Mouse (Mus musculus): ENCODE measurements at regions not wholly inside any gene's neighbourhood (a gene's known extent, or its start where the extent isn't known, plus 50 kb on each side); places are given as distances from the start of the nearest gene placed in this dataset.

GRCm38 (mm10) chr8:76514132-76514531, 385.1 kb upstream of the Nr3c2 start:
- TF ChIP-seq ZKSCAN1 (IDR thresholded peaks at IDR 0.05; ENCODE audit: low read depth, low read length) (no peak), MYC (IDR thresholded peaks at IDR 0.05; ENCODE audit: low read depth, low read length) (no peak), HCFC1 (IDR thresholded peaks at IDR 0.05; ENCODE audit: low read depth, low read length) (no peak)
- no peaks in the 10 kb centered on the region for H3K9me3 ChIP-seq (replicated peaks; ENCODE audit: insufficient read depth, low read length)
- H3K9ac ChIP-seq (ENCODE audit: control insufficient read depth, low read depth, low read length, poor library complexity, severe bottlenecking), result no peak overlapping the region
- no peaks in the 10 kb centered on the region for H3K79me2 ChIP-seq (ENCODE audit: control insufficient read depth, insufficient read depth, low read length, poor library complexity)
- no peaks in the 10 kb centered on the region for H3K36me3 ChIP-seq (ENCODE audit: control insufficient read depth in 1 of 2, insufficient read depth in 2 of 2, low read length in 2 of 2)
- H3K4me1 ChIP-seq (ENCODE audit: control insufficient read depth in 1 of 2, insufficient read depth in 2 of 2, low read length in 2 of 2), result no peaks in the 10 kb centered on the region
- H3K27ac ChIP-seq (ENCODE audit: control insufficient read depth, low read depth, low read length), result no peak overlapping the region
- no peak overlapping the region for H3K4me3 ChIP-seq (ENCODE audit: control insufficient read depth in 1 of 2, insufficient read depth in 1 of 2, low read depth in 2 of 2, low read length in 2 of 2)
- no peaks in the 10 kb centered on the region for H3K27me3 ChIP-seq (ENCODE audit: control insufficient read depth in 1 of 2, insufficient read depth in 2 of 2, low read length in 2 of 2)
- no peak for DNase-seq (ENCODE audit: low read depth, low spot score)

GRCm38 (mm10) chr8:76538806-76539480, 360.3 kb upstream of the Nr3c2 start:
- H3K9me3 ChIP-seq (replicated peaks; ENCODE audit: insufficient read depth, low read length), result no peaks in the 10 kb centered on the region
- no peak overlapping the region for H3K9ac ChIP-seq (ENCODE audit: control insufficient read depth, low read depth, low read length, poor library complexity, severe bottlenecking)
- no peak for TF ChIP-seq GATA1 (IDR thresholded peaks at IDR 0.05; ENCODE audit: low read depth, low read length)
- TF ChIP-seq JUND (IDR thresholded peaks at IDR 0.05; ENCODE audit: low read depth, low read length), result no peak
- no peak for TF ChIP-seq MYB (IDR thresholded peaks at IDR 0.05; ENCODE audit: low read depth, low read length)
- no peak for TF ChIP-seq MYC (IDR thresholded peaks at IDR 0.05; ENCODE audit: low read depth, low read length)
- TF ChIP-seq MEF2A (IDR thresholded peaks at IDR 0.05; ENCODE audit: extremely low read depth, insufficient replicate concordance, low read depth, low read length, poor library complexity, severe bottlenecking), result no peak
- TF ChIP-seq ZNF384 (IDR thresholded peaks at IDR 0.05; ENCODE audit: low read depth, low read length), result no peak
- no peak for TF ChIP-seq KAT2A (conservative IDR thresholded peaks at IDR 0.05; ENCODE audit: low read depth, low read length)
- TF ChIP-seq MAX (IDR thresholded peaks at IDR 0.05; ENCODE audit: low read length), result no peak
- no peak for TF ChIP-seq TCF12 (IDR thresholded peaks at IDR 0.05; ENCODE audit: low read depth, low read length)
- TF ChIP-seq TBP (IDR thresholded peaks at IDR 0.05; ENCODE audit: low read depth, low read length), result no peak
- no peak for TF ChIP-seq NELFE (IDR thresholded peaks at IDR 0.05; ENCODE audit: low read depth, low read length)
- no peak for TF ChIP-seq TAL1 (IDR thresholded peaks at IDR 0.05; ENCODE audit: low read length)
- TF ChIP-seq ZC3H11A (IDR thresholded peaks at IDR 0.05; ENCODE audit: low read depth, low read length), result no peak
- H3K27ac ChIP-seq (ENCODE audit: control insufficient read depth, low read depth, low read length), result no peak overlapping the region
- H3K27me3 ChIP-seq (ENCODE audit: control insufficient read depth in 1 of 2, insufficient read depth in 2 of 2, low read length in 2 of 2), result no peaks in the 10 kb centered on the region
- H3K4me1 ChIP-seq (ENCODE audit: control insufficient read depth in 1 of 2, insufficient read depth in 2 of 2, low read length in 2 of 2), result no peaks in the 10 kb centered on the region
- H3K4me3 ChIP-seq (ENCODE audit: control insufficient read depth in 1 of 2, insufficient read depth in 1 of 2, low read depth in 2 of 2, low read length in 2 of 2), result no peak overlapping the region
- DNase-seq (ENCODE audit: low read depth, low spot score), result no peak
- H3K79me2 ChIP-seq (ENCODE audit: control insufficient read depth, insufficient read depth, low read length, poor library complexity), result no peaks in the 10 kb centered on the region
- H3K36me3 ChIP-seq (ENCODE audit: control insufficient read depth in 1 of 2, insufficient read depth in 2 of 2, low read length in 2 of 2), result no peaks in the 10 kb centered on the region

- H3K36me3 ChIP-seq (ENCODE audit: control insufficient read depth in 1 of 2, insufficient read depth in 2 of 2, low read length in 2 of 2), result no peaks in the 10 kb centered on the region
- no peaks in the 10 kb centered on the region for H3K27me3 ChIP-seq (ENCODE audit: control insufficient read depth in 1 of 2, insufficient read depth in 2 of 2, low read length in 2 of 2)
- no peak for DNase-seq (ENCODE audit: low read depth, low spot score)
- no peak overlapping the region for H3K4me3 ChIP-seq (ENCODE audit: control insufficient read depth in 1 of 2, insufficient read depth in 1 of 2, low read depth in 2 of 2, low read length in 2 of 2)
- H3K9ac ChIP-seq (ENCODE audit: control insufficient read depth, low read depth, low read length, poor library complexity, severe bottlenecking), result no peak overlapping the region
- no peaks in the 10 kb centered on the region for H3K79me2 ChIP-seq (ENCODE audit: control insufficient read depth, insufficient read depth, low read length, poor library complexity)
- TF ChIP-seq NELFE (IDR thresholded peaks at IDR 0.05; ENCODE audit: low read depth, low read length) (no peak), MYC (IDR thresholded peaks at IDR 0.05; ENCODE audit: low read depth, low read length) (no peak), EP300 (IDR thresholded peaks at IDR 0.05; ENCODE audit: low read depth in 1 of 2, low read length in 2 of 2) (no peak), BHLHE40 (IDR thresholded peaks at IDR 0.05; ENCODE audit: borderline replicate concordance, low read depth, low read length) (no peak), KAT2A (conservative IDR thresholded peaks at IDR 0.05; ENCODE audit: low read depth, low read length) (no peak), TCF12 (IDR thresholded peaks at IDR 0.05; ENCODE audit: low read depth, low read length) (no peak), JUND (IDR thresholded peaks at IDR 0.05; ENCODE audit: low read depth, low read length) (no peak), POLR2AphosphoS2 (IDR thresholded peaks at IDR 0.05; ENCODE audit: low read length) (no peak), ETS1 (IDR thresholded peaks at IDR 0.05; ENCODE audit: low read depth, low read length) (no peak), MYB (IDR thresholded peaks at IDR 0.05; ENCODE audit: low read depth, low read length) (no peak), RAD21 (IDR thresholded peaks at IDR 0.05; ENCODE audit: low read depth, low read length) (no peak), TBP (IDR thresholded peaks at IDR 0.05; ENCODE audit: low read depth, low read length) (no peak), ZNF384 (IDR thresholded peaks at IDR 0.05; ENCODE audit: low read depth, low read length) (no peak), GABPA (IDR thresholded peaks at IDR 0.05; ENCODE audit: low read depth, low read length) (no peak), MAX (IDR thresholded peaks at IDR 0.05; ENCODE audit: low read length) (no peak), ELF1 (IDR thresholded peaks at IDR 0.05; ENCODE audit: low read depth, low read length) (no peak), ZKSCAN1 (IDR thresholded peaks at IDR 0.05; ENCODE audit: low read depth, low read length) (no peak)
- H3K4me1 ChIP-seq (ENCODE audit: control insufficient read depth in 1 of 2, insufficient read depth in 2 of 2, low read length in 2 of 2), result no peaks in the 10 kb centered on the region
- no peak overlapping the region for H3K27ac ChIP-seq (ENCODE audit: control insufficient read depth, low read depth, low read length)
- no peaks in the 10 kb centered on the region for H3K9me3 ChIP-seq (replicated peaks; ENCODE audit: insufficient read depth, low read length)
Observed at GRCm38 (mm10) chr8:76539638-76540037, 359.6 kb upstream of the Nr3c2 start.

Measured in MEL (cell line).